Mouse (Mus musculus): ENCODE measurements at regions not wholly inside any gene's neighbourhood (a gene's known extent, or its start where the extent isn't known, plus 50 kb on each side); places are given as distances from the start of the nearest gene placed in this dataset.

- Histone ChIP-seq H3K4me3 (ENCODE audit: low read depth, low read length) (no peak overlapping the region), H3K27ac (ENCODE audit: low read length) (no peak overlapping the region), H3K27me3 (ENCODE audit: control insufficient read depth, insufficient read depth, low read depth, low read length) (no peaks in the 10 kb centered on the region; the same call in 1 of the 2 replicates), H3K4me2 (ENCODE audit: low read length) (no peak overlapping the region), H3K36me3 (ENCODE audit: control insufficient read depth, insufficient read depth, low read length) (no peaks in the 10 kb centered on the region), H3K9ac (ENCODE audit: low read depth, low read length) (no peak overlapping the region), H3K9me3 (replicated peaks; ENCODE audit: control insufficient read depth, low read length, poor library complexity, severe bottlenecking) (no peaks in the 10 kb centered on the region), H3K4me1 (ENCODE audit: control insufficient read depth, insufficient read depth, low read length) (no peaks in the 10 kb centered on the region)
- ATAC-seq, result no peak
- WGBS, result 95% methylated on average over 6 of the region's 6 CpGs
Measured at GRCm38 (mm10) chr7:69941881-69942280, 424.7 kb downstream of the Nr2f2 start.

DNA sequence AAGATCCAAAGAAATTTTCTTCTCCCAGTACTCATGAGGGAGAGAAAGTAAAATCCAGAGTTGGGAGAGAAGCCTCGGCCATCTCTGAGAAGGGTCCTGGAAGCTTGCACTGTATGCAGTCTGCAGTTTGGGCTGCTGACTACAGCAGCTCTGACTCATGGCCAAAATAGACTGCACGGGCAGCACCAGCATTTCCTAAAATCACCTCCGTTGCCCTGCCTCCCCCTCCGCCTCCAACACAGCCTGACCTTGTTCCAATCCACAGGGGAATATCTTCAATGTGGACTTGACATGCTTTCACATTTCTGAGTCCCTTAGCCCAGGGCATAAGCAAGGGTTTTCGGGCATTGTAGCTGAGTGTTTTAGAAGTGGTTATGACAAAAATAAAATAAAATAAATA, 441.3 kb downstream of the Nr2f2 start:
- no peaks in the 10 kb centered on the region for H3K27me3 ChIP-seq (ENCODE audit: control insufficient read depth, insufficient read depth, low read depth, low read length)
- H3K9ac ChIP-seq (ENCODE audit: low read depth, low read length), result no peak overlapping the region
- no peaks in the 10 kb centered on the region for H3K9me3 ChIP-seq (replicated peaks; ENCODE audit: control insufficient read depth, low read length, poor library complexity, severe bottlenecking)
- no peak overlapping the region for H3K27ac ChIP-seq (ENCODE audit: low read length)
- H3K4me2 ChIP-seq (ENCODE audit: low read length), result no peak overlapping the region
- 87% methylated on average over 5 of the region's 5 CpGs for WGBS
- H3K36me3 ChIP-seq (ENCODE audit: control insufficient read depth, insufficient read depth, low read length), result no peaks in the 10 kb centered on the region
- ATAC-seq, result no peak
- H3K4me3 ChIP-seq (ENCODE audit: low read depth, low read length), result no peak overlapping the region
- no peaks in the 10 kb centered on the region for H3K4me1 ChIP-seq (ENCODE audit: control insufficient read depth, insufficient read depth, low read length)

DNA sequence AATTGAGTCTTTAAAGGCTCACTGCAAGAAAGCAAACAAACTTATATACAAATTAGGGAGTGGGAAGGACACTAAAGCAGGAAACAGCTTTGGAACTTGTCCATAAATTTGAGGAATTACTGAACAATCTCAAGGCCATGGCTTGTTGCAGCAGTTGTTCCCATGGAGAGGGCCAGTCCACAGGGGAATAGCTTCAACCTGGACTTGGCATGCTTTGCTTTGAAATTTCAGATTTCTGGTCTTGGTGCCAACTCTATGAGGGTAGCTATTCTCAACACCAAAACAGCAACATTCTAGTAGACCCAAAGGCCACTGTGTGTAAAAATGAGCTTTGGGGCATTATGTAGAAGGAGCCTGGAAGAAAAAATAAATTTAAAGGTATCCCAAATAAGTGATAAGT, 442.0 kb downstream of the Nr2f2 start:
- ATAC-seq, result no peak
- Histone ChIP-seq H3K27ac (ENCODE audit: low read length) (no peak overlapping the region), H3K9me3 (replicated peaks; ENCODE audit: control insufficient read depth, low read length, poor library complexity, severe bottlenecking) (no peaks in the 10 kb centered on the region), H3K4me2 (ENCODE audit: low read length) (no peak overlapping the region), H3K36me3 (ENCODE audit: control insufficient read depth, insufficient read depth, low read length) (no peaks in the 10 kb centered on the region), H3K4me1 (ENCODE audit: control insufficient read depth, insufficient read depth, low read length) (no peaks in the 10 kb centered on the region), H3K4me3 (ENCODE audit: low read depth, low read length) (no peak overlapping the region), H3K9ac (ENCODE audit: low read depth, low read length) (no peak overlapping the region), H3K27me3 (ENCODE audit: control insufficient read depth, insufficient read depth, low read depth, low read length) (no peaks in the 10 kb centered on the region)

DNA sequence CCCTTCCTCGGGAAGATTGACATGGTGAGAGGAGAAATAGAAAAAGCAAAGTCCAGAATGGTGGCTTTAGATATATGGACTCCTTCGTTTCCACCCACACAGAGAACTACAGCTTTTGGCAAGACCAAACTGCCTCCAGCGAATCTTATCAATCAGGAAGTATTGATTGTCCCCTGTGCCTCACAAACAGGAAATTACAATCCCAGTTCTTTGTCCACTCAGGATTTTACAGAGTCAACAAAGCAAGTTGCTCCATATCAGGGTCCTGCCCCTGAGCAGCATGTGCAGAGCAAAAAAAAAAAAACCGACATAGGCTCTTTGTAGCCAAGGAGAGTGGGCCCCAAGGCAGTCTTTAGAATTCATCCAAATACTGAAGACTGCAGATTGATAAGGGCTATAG, 454.8 kb downstream of the Nr2f2 start:
- H3K4me2 ChIP-seq (ENCODE audit: low read length), result no peak overlapping the region
- no peak for ATAC-seq
- no peak overlapping the region for H3K27ac ChIP-seq (ENCODE audit: low read length)
- WGBS, result 90% methylated on average over 4 of the region's 4 CpGs
- no peaks in the 10 kb centered on the region for H3K27me3 ChIP-seq (ENCODE audit: control insufficient read depth, insufficient read depth, low read depth, low read length)
- H3K9me3 ChIP-seq (replicated peaks; ENCODE audit: control insufficient read depth, low read length, poor library complexity, severe bottlenecking), result no peaks in the 10 kb centered on the region
- H3K36me3 ChIP-seq (ENCODE audit: control insufficient read depth, insufficient read depth, low read length), result no peaks in the 10 kb centered on the region
- H3K4me3 ChIP-seq (ENCODE audit: low read depth, low read length), result no peak overlapping the region
- H3K9ac ChIP-seq (ENCODE audit: low read depth, low read length), result no peak overlapping the region
- H3K4me1 ChIP-seq (ENCODE audit: control insufficient read depth, insufficient read depth, low read length), result no peaks in the 10 kb centered on the region

GRCm38 (mm10) chr7:69890503-69891061, 476.0 kb downstream of the Nr2f2 start:
- H3K4me3 ChIP-seq (ENCODE audit: low read depth, low read length), result no peak overlapping the region
- H3K9me3 ChIP-seq (replicated peaks; ENCODE audit: control insufficient read depth, low read length, poor library complexity, severe bottlenecking), result no peaks in the 10 kb centered on the region
- H3K4me1 ChIP-seq (ENCODE audit: control insufficient read depth, insufficient read depth, low read length), result peaks cover 10% of the 10 kb centered on the region; the same call in 1 of the 2 replicates
- 55% methylated on average over 9 of the region's 9 CpGs for WGBS
- no peaks in the 10 kb centered on the region for H3K36me3 ChIP-seq (ENCODE audit: control insufficient read depth, insufficient read depth, low read length)
- no peak overlapping the region for H3K4me2 ChIP-seq (ENCODE audit: low read length)
- H3K27ac ChIP-seq (ENCODE audit: low read length), result no peak overlapping the region
- no peak overlapping the region for H3K9ac ChIP-seq (ENCODE audit: low read depth, low read length)
- no peaks in the 10 kb centered on the region for H3K27me3 ChIP-seq (ENCODE audit: control insufficient read depth, insufficient read depth, low read depth, low read length)
- ATAC-seq, result no peak; the same call in 1 of the 2 replicates

DNA sequence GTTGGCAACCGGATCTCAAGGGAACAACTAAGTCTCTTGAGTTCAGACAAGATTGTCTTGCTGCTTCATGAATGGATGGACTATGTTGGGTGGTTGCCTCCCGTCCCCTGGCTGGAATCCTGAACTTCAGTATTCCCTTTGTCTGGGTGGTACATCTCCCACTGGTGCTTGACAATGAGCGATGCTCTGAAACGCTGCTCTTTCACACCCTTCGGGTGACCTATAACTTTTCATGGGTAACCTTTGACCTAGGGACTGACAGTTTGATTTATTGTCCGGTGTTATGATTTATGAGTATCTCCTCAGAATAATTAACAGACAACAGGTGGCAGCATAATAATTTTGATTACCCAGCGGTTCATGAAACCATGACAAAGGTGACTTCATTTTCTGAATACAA, 478.3 kb downstream of the Nr2f2 start:
- Histone ChIP-seq H3K27ac (ENCODE audit: low read length) (no peak overlapping the region), H3K9ac (ENCODE audit: low read depth, low read length) (no peak overlapping the region), H3K4me2 (ENCODE audit: low read length) (no peak overlapping the region), H3K9me3 (replicated peaks; ENCODE audit: control insufficient read depth, low read length, poor library complexity, severe bottlenecking) (no peaks in the 10 kb centered on the region), H3K36me3 (ENCODE audit: control insufficient read depth, insufficient read depth, low read length) (no peaks in the 10 kb centered on the region), H3K27me3 (ENCODE audit: control insufficient read depth, insufficient read depth, low read depth, low read length) (no peaks in the 10 kb centered on the region), H3K4me3 (ENCODE audit: low read depth, low read length) (no peak overlapping the region), H3K4me1 (ENCODE audit: control insufficient read depth, insufficient read depth, low read length) (peaks cover 10% of the 10 kb centered on the region; the same call in 1 of the 2 replicates)
- no peak for ATAC-seq
- 79% methylated on average over 7 of the region's 7 CpGs for WGBS

- ATAC-seq, result no peak
- Histone ChIP-seq H3K4me1 (ENCODE audit: control insufficient read depth, insufficient read depth, low read length) (no peaks in the 10 kb centered on the region), H3K4me3 (ENCODE audit: low read depth, low read length) (no peak overlapping the region), H3K27ac (ENCODE audit: low read length) (no peak overlapping the region), H3K9ac (ENCODE audit: low read depth, low read length) (no peak overlapping the region), H3K36me3 (ENCODE audit: control insufficient read depth, insufficient read depth, low read length) (no peaks in the 10 kb centered on the region), H3K9me3 (replicated peaks; ENCODE audit: control insufficient read depth, low read length, poor library complexity, severe bottlenecking) (no peaks in the 10 kb centered on the region; the same call in 1 of the 2 replicates), H3K4me2 (ENCODE audit: low read length) (no peak overlapping the region), H3K27me3 (ENCODE audit: control insufficient read depth, insufficient read depth, low read depth, low read length) (no peaks in the 10 kb centered on the region)
Measured at GRCm38 (mm10) chr7:69877031-69877430, 489.5 kb downstream of the Nr2f2 start.

DNA sequence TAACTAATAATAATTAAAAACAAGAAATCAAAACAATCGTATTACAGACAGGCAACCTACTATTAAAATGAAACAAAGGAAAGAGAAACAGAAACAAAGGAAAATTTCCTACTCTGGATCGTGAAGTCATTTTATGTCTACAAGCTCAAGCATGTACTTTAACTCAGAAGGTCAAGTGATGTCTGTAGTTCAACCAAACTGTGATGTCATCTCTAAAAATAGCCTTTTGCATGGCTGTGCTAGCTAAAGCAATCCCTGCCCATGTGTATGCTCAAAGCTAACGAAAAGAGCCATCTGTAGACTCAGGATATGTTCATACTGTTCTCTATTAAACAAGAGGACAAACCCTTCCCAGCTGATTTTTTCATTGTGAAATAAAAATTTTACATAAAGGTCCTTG, 500.7 kb downstream of the Nr2f2 start:
- no peak for ATAC-seq

DNA sequence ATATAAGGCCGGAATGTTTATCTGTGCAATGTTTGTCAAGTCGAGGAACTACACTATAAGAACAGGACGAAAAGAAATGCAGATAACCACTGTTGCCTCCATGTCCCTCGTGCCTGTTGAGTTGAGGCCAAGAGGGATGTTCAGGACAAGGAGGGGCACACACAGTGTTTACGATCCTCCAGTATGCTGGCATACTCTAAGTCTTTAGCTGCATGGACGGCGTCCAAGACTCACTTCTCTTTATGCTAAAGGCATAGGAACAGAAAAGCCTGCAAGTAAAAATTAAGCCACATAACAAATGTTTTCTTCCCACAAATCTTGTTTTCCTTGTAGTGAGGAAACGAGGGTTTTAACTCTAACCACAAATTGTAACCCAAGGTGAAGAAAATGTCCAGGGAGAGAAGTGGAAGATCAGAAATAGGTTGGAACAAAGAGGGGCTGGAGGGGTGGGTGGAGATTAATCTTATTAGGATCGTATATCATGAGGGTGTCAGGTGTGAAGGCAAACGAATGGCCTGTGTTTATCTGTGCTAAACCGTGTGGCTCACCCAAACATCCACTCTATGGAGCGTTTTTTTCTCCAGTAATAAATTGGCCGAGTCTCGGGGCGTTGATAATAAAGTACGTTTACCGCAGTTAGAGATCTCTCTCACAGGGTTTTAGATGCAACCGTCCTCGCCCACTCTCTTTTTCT, 521.8 kb downstream of the Nr2f2 start:
- no peak overlapping the region for H3K9ac ChIP-seq (ENCODE audit: low read depth, low read length)
- H3K27ac ChIP-seq (ENCODE audit: low read length), result no peak overlapping the region
- WGBS, result 80% methylated on average over 19 of the region's 19 CpGs
- H3K9me3 ChIP-seq (replicated peaks; ENCODE audit: control insufficient read depth, low read length, poor library complexity, severe bottlenecking), result no peaks in the 10 kb centered on the region
- no peaks in the 10 kb centered on the region for H3K27me3 ChIP-seq (ENCODE audit: control insufficient read depth, insufficient read depth, low read depth, low read length)
- H3K4me1 ChIP-seq (ENCODE audit: control insufficient read depth, insufficient read depth, low read length), result no peaks in the 10 kb centered on the region
- no peaks in the 10 kb centered on the region for H3K36me3 ChIP-seq (ENCODE audit: control insufficient read depth, insufficient read depth, low read length)
- no peak overlapping the region for H3K4me3 ChIP-seq (ENCODE audit: low read depth, low read length)
- no peak overlapping the region for H3K4me2 ChIP-seq (ENCODE audit: low read length)
- ATAC-seq, result no peak

More for the DNA sequence above, 500.7 kb downstream of the Nr2f2 start:
- no peaks in the 10 kb centered on the region for H3K9me3 ChIP-seq (replicated peaks; ENCODE audit: control insufficient read depth, low read length, poor library complexity, severe bottlenecking)
- no peak overlapping the region for H3K4me2 ChIP-seq (ENCODE audit: low read length)
- H3K36me3 ChIP-seq (ENCODE audit: control insufficient read depth, insufficient read depth, low read length), result no peaks in the 10 kb centered on the region
- WGBS, result 88% methylated on average over 3 of the region's 3 CpGs
- H3K27ac ChIP-seq (ENCODE audit: low read length), result no peak overlapping the region
- H3K27me3 ChIP-seq (ENCODE audit: control insufficient read depth, insufficient read depth, low read depth, low read length), result no peaks in the 10 kb centered on the region
- no peak overlapping the region for H3K4me3 ChIP-seq (ENCODE audit: low read depth, low read length)
- no peak overlapping the region for H3K9ac ChIP-seq (ENCODE audit: low read depth, low read length)
- no peaks in the 10 kb centered on the region for H3K4me1 ChIP-seq (ENCODE audit: control insufficient read depth, insufficient read depth, low read length)

All from midbrain, embryonic 16.5 days (tissue).